Mouse (Mus musculus): ENCODE data around the gene Cyp46a1. TPM values are rescaled to one million over a fixed set of nuclear protein-coding genes. Genes with fewer than 3 reads are reported as not detected.

Gene Cyp46a1
- total RNA-seq, 2 experiments from 2014 or later = 172 to 174 TPM

GRCm38 (mm10) chr12:108354284-108354683, 20.1 kb downstream of the Cyp46a1 start:
- no peak for DNase-seq (ENCODE audit: extremely low spot score in 1 of 2, low spot score in 1 of 2)

- DNase-seq (ENCODE audit: extremely low spot score in 1 of 2, low spot score in 1 of 2) = no peak
Measured at GRCm38 (mm10) chr12:108355271-108355670, 21.1 kb downstream of the Cyp46a1 start.

- DNase-seq (ENCODE audit: extremely low spot score in 1 of 2, low spot score in 1 of 2) = no peak
Measured at GRCm38 (mm10) chr12:108355986-108356385, 21.8 kb downstream of the Cyp46a1 start.

GRCm38 (mm10) chr12:108363796-108364195, 29.6 kb downstream of the Cyp46a1 start:
- DNase-seq (ENCODE audit: extremely low spot score in 1 of 2, low spot score in 1 of 2) = peak; percentile 82 to 94

- no peak for DNase-seq (ENCODE audit: extremely low spot score in 1 of 2, low spot score in 1 of 2)
Measured at GRCm38 (mm10) chr12:108365340-108365739, 31.2 kb downstream of the Cyp46a1 start.

- no peak for DNase-seq (ENCODE audit: extremely low spot score in 1 of 2, low spot score in 1 of 2)
Measured at GRCm38 (mm10) chr12:108365868-108366267, 31.7 kb downstream of the Cyp46a1 start.

- no peak for DNase-seq (ENCODE audit: extremely low spot score in 1 of 2, low spot score in 1 of 2)
Measured at GRCm38 (mm10) chr12:108367909-108368308, 33.7 kb downstream of the Cyp46a1 start.

GRCm38 (mm10) chr12:108368921-108369320, 34.7 kb downstream of the Cyp46a1 start:
- DNase-seq (ENCODE audit: extremely low spot score in 1 of 2, low spot score in 1 of 2) = no peak

GRCm38 (mm10) chr12:108370596-108371428, 36.6 kb downstream of the Cyp46a1 start, which contains the start of gene Eml1:
Gene Eml1 (plus strand): TSS chr12:108370957.
- DNase-seq (ENCODE audit: extremely low spot score in 1 of 2, low spot score in 1 of 2) = no peak

- DNase-seq (ENCODE audit: extremely low spot score in 1 of 2, low spot score in 1 of 2) = no peak
Measured at GRCm38 (mm10) chr12:108371429-108371765, 37.2 kb downstream of the Cyp46a1 start.

- no peak for DNase-seq (ENCODE audit: extremely low spot score in 1 of 2, low spot score in 1 of 2)
Measured at GRCm38 (mm10) chr12:108372241-108372640, 38.1 kb downstream of the Cyp46a1 start.

GRCm38 (mm10) chr12:108373611-108374010, 39.4 kb downstream of the Cyp46a1 start:
- DNase-seq (ENCODE audit: extremely low spot score in 1 of 2, low spot score in 1 of 2) = no peak

- DNase-seq (ENCODE audit: extremely low spot score in 1 of 2, low spot score in 1 of 2) = no peak
Measured at GRCm38 (mm10) chr12:108374689-108375088, 40.5 kb downstream of the Cyp46a1 start.

- no peak for DNase-seq (ENCODE audit: extremely low spot score in 1 of 2, low spot score in 1 of 2)
Measured at GRCm38 (mm10) chr12:108378379-108379133, 44.4 kb downstream of the Cyp46a1 start.

- DNase-seq (ENCODE audit: extremely low spot score in 1 of 2, low spot score in 1 of 2) = no peak
Measured at GRCm38 (mm10) chr12:108386476-108387232, 52.5 kb downstream of the Cyp46a1 start.

GRCm38 (mm10) chr12:108389718-108390117, 55.5 kb downstream of the Cyp46a1 start:
- no peak for DNase-seq (ENCODE audit: extremely low spot score in 1 of 2, low spot score in 1 of 2)

GRCm38 (mm10) chr12:108392254-108393044, 58.3 kb downstream of the Cyp46a1 start:
- DNase-seq (ENCODE audit: extremely low spot score in 1 of 2, low spot score in 1 of 2) = no peak

- DNase-seq (ENCODE audit: extremely low spot score in 1 of 2, low spot score in 1 of 2) = no peak
Measured at GRCm38 (mm10) chr12:108393082-108393481, 58.9 kb downstream of the Cyp46a1 start.

GRCm38 (mm10) chr12:108393637-108394036, 59.5 kb downstream of the Cyp46a1 start:
- no peak for DNase-seq (ENCODE audit: extremely low spot score in 1 of 2, low spot score in 1 of 2)

Data from layer of hippocampus, postnatal 25 days (tissue).